Comparison of ENCODE assay signal across 10 mouse cellular contexts in the genomic region with DNA sequence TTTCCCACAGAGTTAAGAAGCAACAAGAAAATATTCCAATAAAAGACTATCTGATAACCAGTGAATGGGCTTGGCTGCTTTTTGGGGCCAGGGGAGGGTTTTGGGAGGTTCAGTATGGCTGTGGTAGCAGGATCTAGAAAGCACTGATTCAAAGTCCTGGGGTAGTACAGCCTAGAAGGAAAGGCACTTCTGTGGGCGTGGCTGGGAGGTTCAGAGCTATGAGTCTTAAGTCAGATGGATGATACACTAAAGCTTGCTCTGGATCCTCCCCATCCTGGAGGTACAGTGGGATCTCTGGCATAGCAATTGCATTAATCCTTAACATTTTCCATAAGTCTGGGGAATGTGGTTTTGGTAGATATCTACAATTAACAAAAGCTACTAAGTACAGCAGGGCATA. TPM values are rescaled to one million over a fixed set of nuclear protein-coding genes. Genes with fewer than 3 reads are reported as not detected.
A peak's percentile ranks its signal among the peaks of the same experiment; 100 is the strongest.
DNase-seq lines count a peak whose midpoint lies in the region; ATAC-seq and TF ChIP-seq lines count a peak whose summit lies in the region.
"Had no signal": no experiment of that assay in that cellular context is flagged by ENCODE, and none has a peak within 500 bp of the region (broad histone marks: within the 10 kb centered on the region; RNA-seq: fewer than 3 reads in every experiment).

No protein-coding gene starts in this region.

- H3K79me2 ChIP-seq in CH12.LX (replicated peaks; ENCODE audit: control insufficient read depth, extremely low read depth, insufficient read depth, poor library complexity, severe bottlenecking) = peaks cover 34% of the 10 kb centered on the region

- peaks cover 30% of the 10 kb centered on the region for H3K36me3 ChIP-seq in hindbrain, embryonic 10.5 days
- peaks cover 7% of the 10 kb centered on the region; the same call in 1 of the 2 replicates for H3K36me3 ChIP-seq in hindbrain, embryonic 16.5 days (ENCODE audit: control insufficient read depth, insufficient read depth, low read length)
- H3K36me3 ChIP-seq in CH12.LX (replicated peaks in 1 of 2; ENCODE audit: control insufficient read depth in 1 of 2, insufficient read depth in 1 of 2, low read length in 1 of 2) = peaks cover 27 to 46% of the 10 kb centered on the region in 2 experiments
- H3K36me3 ChIP-seq in liver, embryonic 13.5 days = peaks cover 30% of the 10 kb centered on the region

- peaks cover 76% of the 10 kb centered on the region for H3K4me1 ChIP-seq in hindbrain, embryonic 10.5 days (replicated peaks)
- peaks cover 34% of the 10 kb centered on the region for H3K4me1 ChIP-seq in hindbrain, embryonic 16.5 days (ENCODE audit: control insufficient read depth, insufficient read depth, low read depth, low read length)
- peaks cover 8 to 46% of the 10 kb centered on the region in 2 experiments for H3K4me1 ChIP-seq in CH12.LX (ENCODE audit: control insufficient read depth in 1 of 2, insufficient read depth in 2 of 2)
- peaks cover 76% of the 10 kb centered on the region for H3K4me1 ChIP-seq in liver, embryonic 13.5 days (replicated peaks)

- in situ Hi-C loops in CH12.LX (cut with MboI; ENCODE audit: low pct_ligation_motif_present, low pct_unique_long_range_greater_than_20kb, low sequenced_read_pairs) = no loop called here

- intact Hi-C loops in left cerebral cortex, postnatal 25 days (cut with DNase I) = no loop called here

- DNase-seq in hindbrain, embryonic 10.5 days (ENCODE audit: low spot score) = no peak
- peak; percentile 45 for DNase-seq in CH12.LX (ENCODE audit: extremely low read depth)
- peak; percentile 18 for DNase-seq in adipocyte (ENCODE audit: low spot score)
- DNase-seq in liver, embryonic 13.5 days = no peak
- DNase-seq in left cerebral cortex, postnatal 25 days (ENCODE audit: low spot score in 2 of 2) = no peak
- no peak for DNase-seq in embryo, embryonic 10 days (ENCODE audit: low spot score)
- no peak for DNase-seq in right cerebral cortex, postnatal 36 days (ENCODE audit: low spot score in 2 of 2)
- DNase-seq: cerebellum, postnatal 25 days; gastrocnemius, postnatal 36 days had no signal

- H3K9me3 ChIP-seq in hindbrain, embryonic 10.5 days = no peaks in the 10 kb centered on the region
- no peaks in the 10 kb centered on the region for H3K9me3 ChIP-seq in hindbrain, embryonic 16.5 days (ENCODE audit: control insufficient read depth, low read length)
- H3K9me3 ChIP-seq in CH12.LX (replicated peaks; ENCODE audit: low read length) = no peaks in the 10 kb centered on the region
- no peaks in the 10 kb centered on the region for H3K9me3 ChIP-seq in liver, embryonic 13.5 days (replicated peaks)

- dilution Hi-C loops in CH12.LX (cut with MboI; ENCODE audit: extremely low pct_ligation_motif_present, extremely low pct_unique_long_range_greater_than_20kb, low sequenced_read_pairs) = no loop called here

- TF ChIP-seq POLR2A in CH12.LX (IDR thresholded peaks at IDR 0.05; ENCODE audit: low read depth, low read length) = no peak

- H3K27me3 ChIP-seq in hindbrain, embryonic 10.5 days (ENCODE audit: insufficient read depth, poor library complexity, severe bottlenecking) = no peaks in the 10 kb centered on the region
- H3K27me3 ChIP-seq in hindbrain, embryonic 16.5 days (replicated peaks; ENCODE audit: control insufficient read depth, insufficient read depth, low read length) = no peaks in the 10 kb centered on the region
- H3K27me3 ChIP-seq in CH12.LX (replicated peaks) = no peaks in the 10 kb centered on the region
- no peaks in the 10 kb centered on the region for H3K27me3 ChIP-seq in liver, embryonic 13.5 days

- H3K9ac ChIP-seq in hindbrain, embryonic 16.5 days (ENCODE audit: low read depth, low read length) = no peak overlapping the region
- H3K9ac ChIP-seq in CH12.LX (ENCODE audit: insufficient read depth, low read depth) = peak overlapping the region; percentile 43; the same call in 1 of the 2 replicates
- H3K9ac ChIP-seq in liver, embryonic 13.5 days = peak overlapping the region; percentile 95

- H3K4me3 ChIP-seq in hindbrain, embryonic 10.5 days = peak overlapping the region; percentile 98
- H3K4me3 ChIP-seq in hindbrain, embryonic 16.5 days (ENCODE audit: low read length) = no peak overlapping the region
- H3K4me3 ChIP-seq in CH12.LX (replicated peaks in 1 of 3; ENCODE audit: low read depth in 2 of 3, low read length in 2 of 3, poor library complexity in 1 of 3) = peak overlapping the region; percentile 24 to 97 (median 93)
- peak overlapping the region; percentile 84 for H3K4me3 ChIP-seq in liver, embryonic 13.5 days (replicated peaks)

- no peak for TF ChIP-seq RAD21 in CH12.LX (IDR thresholded peaks at IDR 0.05; ENCODE audit: low read depth, low read length)

- no peak for TF ChIP-seq CTCF in CH12.LX (conservative IDR thresholded peaks at IDR 0.05 in 1 of 2, IDR thresholded peaks at IDR 0.05 in 1 of 2; ENCODE audit: low read depth in 2 of 2, low read length in 2 of 2)

- no peak overlapping the region for H3K27ac ChIP-seq in hindbrain, embryonic 10.5 days
- no peak overlapping the region for H3K27ac ChIP-seq in hindbrain, embryonic 16.5 days (ENCODE audit: low read depth, low read length)
- no peak overlapping the region for H3K27ac ChIP-seq in CH12.LX (ENCODE audit: insufficient read depth, low read depth)
- H3K27ac ChIP-seq in liver, embryonic 13.5 days = peak overlapping the region; percentile 95

- WGBS in hindbrain, embryonic 10.5 days = 70% methylated on average over 1 of the region's 1 CpGs
- WGBS in hindbrain, embryonic 16.5 days = 77% methylated on average over 1 of the region's 1 CpGs
- 32% methylated on average over 1 of the region's 1 CpGs for WGBS in liver, embryonic 13.5 days (ENCODE audit: insufficient replicate concordance)

- TF ChIP-seq EP300 in CH12.LX (IDR thresholded peaks at IDR 0.05; ENCODE audit: low read length) = no peak

- ATAC-seq in hindbrain, embryonic 16.5 days = no peak
- no peak for ATAC-seq in liver, embryonic 13.5 days (ENCODE audit: low read depth)

- no peak overlapping the region for H3K4me2 ChIP-seq in hindbrain, embryonic 16.5 days (ENCODE audit: low read length)
- peak overlapping the region; percentile 78 for H3K4me2 ChIP-seq in CH12.LX (ENCODE audit: insufficient read depth, low read depth, poor library complexity, severe bottlenecking)
- peak overlapping the region; percentile 97 for H3K4me2 ChIP-seq in liver, embryonic 13.5 days

TF ChIP-seq in CH12.LX, 34 proteins besides CTCF, POLR2A, EP300 and RAD21:
- TF ChIP-seq UBTF (IDR thresholded peaks at IDR 0.05; ENCODE audit: low read depth, low read length) (no peak), ZMIZ1 (IDR thresholded peaks at IDR 0.05; ENCODE audit: low read depth, low read length) (no peak; the same call in 1 of the 2 replicates), SIN3A (IDR thresholded peaks at IDR 0.05; ENCODE audit: low read length) (no peak), ELF1 (IDR thresholded peaks at IDR 0.05; ENCODE audit: low read depth, low read length) (no peak), MAX (IDR thresholded peaks at IDR 0.05; ENCODE audit: low read length) (no peak), IRF4 (IDR thresholded peaks at IDR 0.05; ENCODE audit: low read depth, low read length) (no peak)

RNA-seq across cellular contexts. Expression of gene Lrsam1, which starts 2.6 kb away (rescaled TPM):
- 11.5 TPM in 2 replicates for polyA plus RNA-seq in hindbrain, embryonic 10.5 days (2016; fragmentation: Nextera tagmentation; extraction: Ambion mirVana)
- polyA plus RNA-seq in hindbrain, embryonic 16.5 days (2015; fragmentation: Nextera tagmentation; extraction: Ambion mirVana) = 24.5 and 28.3 TPM in 2 replicates
- total RNA-seq in CH12.LX (2012; rRNA removed) (9.5 and 10.2 TPM in 2 replicates), CH12.LX (2014; rRNA removed) (4.6 and 5.0 TPM in 2 replicates)
- 4.7 and 5.4 TPM in 2 replicates for polyA plus RNA-seq in CH12.LX (2012; ENCODE audit: insufficient read length, low read depth)
- polyA plus RNA-seq in liver, embryonic 13.5 days (2015; fragmentation: Nextera tagmentation; extraction: Ambion mirVana) = 2.0 and 3.0 TPM in 2 replicates
- 10 to 100 TPM; 35.4 to 43.8 TPM for total RNA-seq in left cerebral cortex, postnatal 25 days (2021)

RNA-seq across cellular contexts. Expression of gene Rpl12, which starts 2.6 kb away (rescaled TPM):
- polyA plus RNA-seq in hindbrain, embryonic 10.5 days (2016; fragmentation: Nextera tagmentation; extraction: Ambion mirVana) = 131 and 166 TPM in 2 replicates
- polyA plus RNA-seq in hindbrain, embryonic 16.5 days (2015; fragmentation: Nextera tagmentation; extraction: Ambion mirVana) = 78.7 and 85.4 TPM in 2 replicates
- total RNA-seq in CH12.LX (2012; rRNA removed) (2,275 and 2,528 TPM in 2 replicates), CH12.LX (2014; rRNA removed) (1,298 and 1,607 TPM in 2 replicates)
- 87.8 and 91.3 TPM in 2 replicates for polyA plus RNA-seq in CH12.LX (2012; ENCODE audit: insufficient read length, low read depth)
- polyA plus RNA-seq in liver, embryonic 13.5 days (2015; fragmentation: Nextera tagmentation; extraction: Ambion mirVana) = 141 and 148 TPM in 2 replicates
- 100 to 1,000 TPM; 103 to 104 TPM for total RNA-seq in left cerebral cortex, postnatal 25 days (2021)

RNA-seq across cellular contexts. Expression of gene Slc2a8, which starts 17.9 kb away (rescaled TPM):
- polyA plus RNA-seq in hindbrain, embryonic 10.5 days (2016; fragmentation: Nextera tagmentation; extraction: Ambion mirVana) = 21.3 and 27.4 TPM in 2 replicates
- 23.2 and 26.0 TPM in 2 replicates for polyA plus RNA-seq in hindbrain, embryonic 16.5 days (2015; fragmentation: Nextera tagmentation; extraction: Ambion mirVana)
- total RNA-seq in CH12.LX (2012; rRNA removed) (3.8 and 5.6 TPM in 2 replicates), CH12.LX (2014; rRNA removed) (0.95 and 1.3 TPM in 2 replicates)
- polyA plus RNA-seq in CH12.LX (2012; ENCODE audit: insufficient read length, low read depth) = 0.90 and 1.1 TPM in 2 replicates
- 9.0 and 9.9 TPM in 2 replicates for polyA plus RNA-seq in liver, embryonic 13.5 days (2015; fragmentation: Nextera tagmentation; extraction: Ambion mirVana)
- 10 to 100 TPM; 23.6 to 27.0 TPM for total RNA-seq in left cerebral cortex, postnatal 25 days (2021)

Comparison
In these comparisons a context has a peak if more than half of its experiments do, and no peak if none do; other contexts are left out.
1. DNase-seq: peak in CH12.LX (single experiment) and adipocyte (single experiment); none in hindbrain, embryonic 10.5 days (single experiment), liver, embryonic 13.5 days (single experiment), left cerebral cortex, postnatal 25 days (0 of 2), embryo, embryonic 10 days (single experiment) and right cerebral cortex, postnatal 36 days (0 of 2).